Mouse (Mus musculus): ENCODE data around the gene Cd82. TPM values are rescaled to one million over a fixed set of nuclear protein-coding genes. Genes with fewer than 3 reads are reported as not detected.

Cd82 gene
- total RNA-seq, 2 experiments from 2014 or later = 9.5 to 10.1 TPM

GRCm38 (mm10) chr2:93380680-93381089 lies 82.3 kb downstream of the Cd82 start:
- intact Hi-C loops (cut with DNase I) = no loop called here
- DNase-seq (ENCODE audit: low spot score in 2 of 2) = no peak

- DNase-seq (ENCODE audit: low spot score in 2 of 2) = peak; percentile 31 to 36
- intact Hi-C loops (cut with DNase I) = no loop called here
Measured at GRCm38 (mm10) chr2:93377797-93378196, 85.1 kb downstream of the Cd82 start.

- intact Hi-C loops (cut with DNase I) = no loop called here
- DNase-seq (ENCODE audit: low spot score in 2 of 2) = no peak
Measured at GRCm38 (mm10) chr2:93377157-93377556, 85.8 kb downstream of the Cd82 start.

- intact Hi-C loops (cut with DNase I) = no loop called here
- no peak for DNase-seq (ENCODE audit: low spot score in 2 of 2)
Measured at GRCm38 (mm10) chr2:93372872-93373271, 90.1 kb downstream of the Cd82 start.

GRCm38 (mm10) chr2:93372097-93372571 lies 90.8 kb downstream of the Cd82 start:
- intact Hi-C loops (cut with DNase I) = no loop called here
- DNase-seq (ENCODE audit: low spot score in 2 of 2) = no peak

Small RNAs within 50 kb of the gene (microRNA-seq; reads per million reads assigned to microRNA genes)
- 0 reads per million in 2 experiments for gene Mir7001

Other genes with a start within 250 kb of the Cd82 start
- gene Tspan18, start 128.6 kb downstream of the Cd82 start, total RNA-seq (2021) = 1 to 10 TPM; 3.5 to 7.4 TPM
- gene Gm10803, start 97.4 kb upstream of the Cd82 start, total RNA-seq (2021) = not detected
- 1 to 10 TPM; 1.1 to 1.3 TPM for gene Alx4, start 179.2 kb upstream of the Cd82 start, total RNA-seq (2021)

All from left cerebral cortex, postnatal 14 days (tissue).